Mouse (Mus musculus) cortical plate, adult 2 months (tissue): ENCODE measurements around the gene Cd69.

Experiments used
- CTCF ChIP-seq: fragments of 200-500 bp; IDR thresholded peaks from 2 replicates; pipeline ENCODE4 v1.5.1; 2011; ENCODE audit warnings: mild to moderate bottlenecking, control low read depth, low read length; ENCODE audit not compliant: insufficient read depth; ENCODE audit errors: extremely low read depth
- POLR2A ChIP-seq: fragments of 200-500 bp; IDR thresholded peaks from 2 replicates; pipeline ENCODE4 v1.6.1; 2011; ENCODE audit warnings: mild to moderate bottlenecking, low read length, control low read depth; ENCODE audit not compliant: insufficient read depth; ENCODE audit errors: extremely low read depth

GRCm38 (mm10) chr6:129316463-129316862 is 41.2 kb upstream of the Cd69 start:
- TF ChIP-seq CTCF (no peak), POLR2A (no peak)
